Mouse (Mus musculus) erythroid progenitor cell, adult 5-6 weeks (primary cell): ENCODE measurements at regions not wholly inside any gene's neighbourhood (a gene's known extent, or its start where the extent isn't known, plus 50 kb on each side); places are given as distances from the start of the nearest gene placed in this dataset.
A peak's percentile ranks its signal among the peaks of the same experiment; 100 is the strongest.

Experiments used
- ATAC-seq: replicated peaks from 2 replicates; pipeline ENCODE4 v1.8.0; 2016; ENCODE audit warnings: moderate number of reproducible peaks, mild to moderate bottlenecking, moderate TSS enrichment, inconsistent platforms; ENCODE audit not compliant: poor library complexity, low FRiP score, severe bottlenecking

- ATAC-seq: no peak
Measured at GRCm38 (mm10) chr13:83175086-83175485, 328.7 kb upstream of the Mef2c start.

- ATAC-seq: no peak
Measured at GRCm38 (mm10) chr13:83201931-83202671, 301.7 kb upstream of the Mef2c start.

GRCm38 (mm10) chr13:83206622-83207021 lies 297.2 kb upstream of the Mef2c start:
- no peak for ATAC-seq

- ATAC-seq: no peak
Measured at GRCm38 (mm10) chr13:83207513-83207912, 296.3 kb upstream of the Mef2c start.

GRCm38 (mm10) chr13:83208111-83208510 lies 295.7 kb upstream of the Mef2c start:
- no peak for ATAC-seq

GRCm38 (mm10) chr13:83214811-83215210 lies 289.0 kb upstream of the Mef2c start:
- ATAC-seq: 0 out of 2 replicates have a peak, but pooled peaks have one; percentile 43

GRCm38 (mm10) chr13:83216454-83216853 lies 287.4 kb upstream of the Mef2c start:
- no peak for ATAC-seq

- no peak for ATAC-seq
Measured at GRCm38 (mm10) chr13:83252452-83252851, 251.4 kb upstream of the Mef2c start.

- no peak for ATAC-seq
Measured at GRCm38 (mm10) chr13:83266591-83266990, 237.2 kb upstream of the Mef2c start.

GRCm38 (mm10) chr13:83268663-83269062 lies 235.2 kb upstream of the Mef2c start:
- 0 out of 2 replicates have a peak, but pooled peaks have one; percentile 27 for ATAC-seq

- ATAC-seq: peak; percentile 93
Measured at GRCm38 (mm10) chr13:83278695-83279094, 225.1 kb upstream of the Mef2c start.

- ATAC-seq: no peak
Measured at GRCm38 (mm10) chr13:83307696-83308095, 196.1 kb upstream of the Mef2c start.

- no peak for ATAC-seq
Measured at GRCm38 (mm10) chr13:83328488-83328887, 175.3 kb upstream of the Mef2c start.

GRCm38 (mm10) chr13:83333728-83334127 lies 170.1 kb upstream of the Mef2c start:
- ATAC-seq: no peak

- peak; percentile 87 for ATAC-seq
Measured at GRCm38 (mm10) chr13:83344611-83345319, 159.1 kb upstream of the Mef2c start.

GRCm38 (mm10) chr13:83355341-83355740 lies 148.5 kb upstream of the Mef2c start:
- ATAC-seq: no peak

GRCm38 (mm10) chr13:83360529-83360928 lies 143.3 kb upstream of the Mef2c start:
- ATAC-seq: no peak

- no peak for ATAC-seq
Measured at GRCm38 (mm10) chr13:83376097-83376797, 127.6 kb upstream of the Mef2c start.

GRCm38 (mm10) chr13:83378644-83379043 lies 125.2 kb upstream of the Mef2c start:
- ATAC-seq: no peak

- ATAC-seq: peak; percentile 95
Measured at GRCm38 (mm10) chr13:83382609-83383008, 121.2 kb upstream of the Mef2c start.

GRCm38 (mm10) chr13:83394773-83395172 lies 109.1 kb upstream of the Mef2c start:
- 0 out of 2 replicates have a peak, but pooled peaks have one; percentile 39 for ATAC-seq
